Mouse (Mus musculus) bone marrow, adult 2 months (tissue): Measurements from ENCODE around the gene Socs2. TPM values are rescaled to one million over a fixed set of nuclear protein-coding genes. Genes with fewer than 3 reads are reported as not detected.

ENCODE experiments used
- H3K27ac ChIP-seq: fragments of 200-500 bp; 2 replicates; pipeline ENCODE4 v1.5.1; 2012; ENCODE audit warnings: low read depth, mild to moderate bottlenecking, control low read depth, inconsistent platforms, low read length; ENCODE audit not compliant: control insufficient read depth, poor library complexity, insufficient read depth
- H3K4me1 ChIP-seq: fragments of 200-500 bp; 2 replicates; pipeline ENCODE4 v1.6.1; 2011; ENCODE audit warnings: low read length; ENCODE audit not compliant: control insufficient read depth, insufficient read depth
- H3K4me3 ChIP-seq: fragments of 200-500 bp; replicated peaks from 2 replicates; pipeline ENCODE3; 2011; ENCODE audit warnings: mild to moderate bottlenecking, low read depth, low read length, control low read depth; ENCODE audit not compliant: control insufficient read depth
- CTCF ChIP-seq: fragments of 200-500 bp; IDR thresholded peaks from 2 replicates; pipeline ENCODE4 v1.5.1; 2011; ENCODE audit warnings: low read length, control low read depth; ENCODE audit not compliant: control insufficient read depth, insufficient read depth
- POLR2A ChIP-seq: fragments of 200-500 bp; IDR thresholded peaks from 2 replicates; pipeline ENCODE4 v1.6.1; 2011; ENCODE audit warnings: low read depth, mild to moderate bottlenecking, control low read depth, low read length, borderline replicate concordance; ENCODE audit not compliant: control insufficient read depth
- WGBS: fragments of 180-500 bp; shearing (Covaris S2); methylation state at CpG from one replicate; pipeline ENCODE4 v1.1.7; 2018; 5-methylcytosine and 5-hydroxymethylcytosine counted together
- polyA plus RNA-seq: library from polyadenylated mRNA; stranded (reverse); fragments of >200 nt; gene quantifications from 2 replicates; pipeline ENCODE4 v1.2.4, GENCODE M21; 2011; ENCODE audit warnings: low replicate concordance; ENCODE audit not compliant: missing spikeins, insufficient read depth, insufficient read length

Socs2 gene
- polyA plus RNA-seq, 1 experiment: 22.7 TPM

DNA sequence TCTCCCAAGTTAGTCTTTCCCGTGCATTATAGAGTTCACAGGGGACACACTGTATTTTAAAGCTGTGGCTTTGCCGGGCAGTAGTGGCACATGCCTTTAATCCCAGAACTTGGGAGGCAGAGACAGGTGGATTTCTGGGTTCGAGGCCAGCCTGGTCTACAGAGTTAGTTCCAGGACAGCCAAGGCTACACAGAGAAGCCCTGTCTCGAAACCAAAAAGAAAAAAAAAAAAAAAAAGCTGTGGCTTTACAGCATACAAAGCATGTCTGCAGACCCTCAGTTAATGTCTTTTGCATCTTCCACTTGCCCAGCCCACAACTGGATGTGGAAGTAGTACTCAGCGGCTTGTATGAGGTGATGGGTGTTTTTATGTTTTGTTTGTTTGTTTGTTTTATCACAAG, 79.4 kb downstream of the Socs2 start:
- WGBS: 80% methylated on average over 5 of the region's 5 CpGs
- H3K4me1 ChIP-seq: no peaks in the 10 kb centered on the region
- no peak overlapping the region for H3K27ac ChIP-seq
- no peak overlapping the region for H3K4me3 ChIP-seq
- TF ChIP-seq POLR2A (no peak), CTCF (no peak)

DNA sequence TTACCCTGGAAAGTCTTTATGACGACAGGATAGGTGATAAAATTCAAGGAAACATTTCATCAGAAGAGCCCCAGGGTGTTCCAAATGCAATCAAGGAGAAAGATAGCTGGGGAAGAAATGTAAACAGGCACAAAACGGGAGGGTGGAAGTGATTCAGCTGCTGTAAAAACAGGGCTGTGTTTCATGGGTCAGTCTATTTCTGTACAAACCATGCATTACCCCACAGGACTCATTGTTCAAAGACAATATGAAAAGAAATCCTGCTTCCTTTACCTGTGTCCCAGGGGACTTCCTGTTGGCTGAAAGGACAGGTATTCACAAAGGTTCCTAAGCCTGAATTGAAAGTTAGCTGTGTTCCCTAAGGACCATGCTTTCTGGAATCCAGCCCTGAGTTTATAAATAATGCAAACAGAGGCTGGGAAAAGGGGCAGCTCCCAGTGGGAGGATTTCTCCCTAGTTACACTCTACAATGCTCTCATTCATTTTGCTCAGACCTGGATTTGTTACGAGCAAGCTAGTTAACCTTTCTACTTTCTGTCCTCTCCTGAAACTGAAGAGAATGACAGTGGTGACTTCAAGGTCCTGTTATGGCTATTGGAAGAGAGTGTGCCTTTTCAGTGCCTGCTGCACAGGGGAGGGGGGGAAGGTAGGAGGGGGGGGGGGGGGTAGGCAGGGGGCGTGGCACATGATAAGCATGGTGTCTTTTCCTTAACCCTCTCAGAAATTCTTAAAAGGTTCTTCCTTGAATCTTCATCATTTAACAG, 80.0 kb downstream of the Socs2 start:
- Histone ChIP-seq H3K27ac (no peak overlapping the region), H3K4me3 (no peak overlapping the region), H3K4me1 (no peaks in the 10 kb centered on the region)
- 62% methylated on average over 4 of the region's 4 CpGs for WGBS
- no peak for TF ChIP-seq POLR2A
- no peak for TF ChIP-seq CTCF

Other genes with a start within 250 kb of the Socs2 start
- 3.8 and 4.5 TPM in 2 replicates for gene Cradd, start 93.0 kb downstream of the Socs2 start, polyA plus RNA-seq
- 69.8 and 80.9 TPM in 2 replicates for gene Mrpl42, start 84.8 kb upstream of the Socs2 start, polyA plus RNA-seq
- 77.1 and 80.7 TPM in 2 replicates for gene Ube2n, start 98.0 kb upstream of the Socs2 start, polyA plus RNA-seq
- gene Nudt4, start 147.0 kb upstream of the Socs2 start, polyA plus RNA-seq: 89.7 and 95.9 TPM in 2 replicates